Mouse (Mus musculus): ENCODE data around the gene Tep1. TPM values are rescaled to one million over a fixed set of nuclear protein-coding genes. Genes with fewer than 3 reads are reported as not detected.
"Not testable (repeated sequence)": the region's sequence is repeated elsewhere in the genome, so short reads cannot be mapped to it uniquely, and the experiment has no call there.

Tep1 gene
- polyA plus RNA-seq, 1 experiment from 2014 or later = 6.7 TPM

GRCm38 (mm10) chr14:50892541-50893459 is 22.4 kb upstream of the Tep1 start:
- Histone ChIP-seq H3K4me1 (peaks cover 10% of the 10 kb centered on the region), H3K4me3 (no peak overlapping the region), H3K9me3 (replicated peaks) (no peaks in the 10 kb centered on the region), H3K27ac (no peak overlapping the region), H3K27me3 (peaks cover 15% of the 10 kb centered on the region; the same call in 1 of the 2 replicates), H3K9ac (no peak overlapping the region), H3K36me3 (no peaks in the 10 kb centered on the region), H3K4me2 (replicated peaks) (no peak overlapping the region)
- 89% methylated on average over 22 of the region's 22 CpGs for WGBS
- no peak for ATAC-seq (ENCODE audit: low FRiP score)

GRCm38 (mm10) chr14:50892091-50892490 is 21.7 kb upstream of the Tep1 start:
- no peak overlapping the region for H3K27ac ChIP-seq
- ATAC-seq (ENCODE audit: low FRiP score) = no peak
- peaks cover 9% of the 10 kb centered on the region for H3K4me1 ChIP-seq
- H3K27me3 ChIP-seq = peaks cover 9% of the 10 kb centered on the region; the same call in 1 of the 2 replicates
- H3K36me3 ChIP-seq = no peaks in the 10 kb centered on the region
- no peak overlapping the region for H3K4me2 ChIP-seq (replicated peaks)
- 96% methylated on average over 7 of the region's 7 CpGs for WGBS
- H3K9me3 ChIP-seq (replicated peaks) = no peaks in the 10 kb centered on the region
- H3K9ac ChIP-seq = no peak overlapping the region
- no peak overlapping the region for H3K4me3 ChIP-seq

GRCm38 (mm10) chr14:50891621-50892020 is 21.3 kb upstream of the Tep1 start:
- Histone ChIP-seq H3K9ac (no peak overlapping the region), H3K4me2 (replicated peaks) (no peak overlapping the region), H3K4me1 (peaks cover 6% of the 10 kb centered on the region), H3K27me3 (0 out of 2 replicates have a peak, but pooled peaks cover 5% of the 10 kb centered on the region), H3K4me3 (no peak overlapping the region), H3K36me3 (no peaks in the 10 kb centered on the region), H3K27ac (no peak overlapping the region), H3K9me3 (replicated peaks) (no peaks in the 10 kb centered on the region)
- 93% methylated on average over 8 of the region's 8 CpGs for WGBS
- ATAC-seq (ENCODE audit: low FRiP score) = no peak

- no peak overlapping the region for H3K9ac ChIP-seq
- 91% methylated on average over 6 of the region's 6 CpGs for WGBS
- H3K36me3 ChIP-seq = no peaks in the 10 kb centered on the region
- no peaks in the 10 kb centered on the region for H3K27me3 ChIP-seq
- no peak overlapping the region for H3K27ac ChIP-seq
- no peaks in the 10 kb centered on the region for H3K9me3 ChIP-seq (replicated peaks)
- ATAC-seq (ENCODE audit: low FRiP score) = no peak
- no peak overlapping the region for H3K4me3 ChIP-seq
- no peaks in the 10 kb centered on the region for H3K4me1 ChIP-seq
- H3K4me2 ChIP-seq (replicated peaks) = no peak overlapping the region
Observed at GRCm38 (mm10) chr14:50876236-50876950, 6.0 kb upstream of the Tep1 start.

- Histone ChIP-seq H3K4me3 (no peak overlapping the region), H3K4me1 (peaks cover 2% of the 10 kb centered on the region; the same call in 1 of the 2 replicates), H3K9me3 (replicated peaks) (no peaks in the 10 kb centered on the region), H3K4me2 (replicated peaks) (no peak overlapping the region), H3K9ac (no peak overlapping the region), H3K36me3 (no peaks in the 10 kb centered on the region), H3K27ac (no peak overlapping the region), H3K27me3 (no peaks in the 10 kb centered on the region)
- 81% methylated on average over 6 of the region's 6 CpGs for WGBS
- ATAC-seq (ENCODE audit: low FRiP score) = no peak
Observed at GRCm38 (mm10) chr14:50875591-50876230, 5.4 kb upstream of the Tep1 start.

GRCm38 (mm10) chr14:50875175-50875574 is 4.8 kb upstream of the Tep1 start:
- 85% methylated on average over 3 of the region's 3 CpGs for WGBS
- no peaks in the 10 kb centered on the region for H3K36me3 ChIP-seq
- no peak overlapping the region for H3K4me3 ChIP-seq
- H3K27me3 ChIP-seq = no peaks in the 10 kb centered on the region
- no peaks in the 10 kb centered on the region for H3K9me3 ChIP-seq (replicated peaks)
- peaks cover 4% of the 10 kb centered on the region; the same call in 1 of the 2 replicates for H3K4me1 ChIP-seq
- H3K27ac ChIP-seq = no peak overlapping the region
- H3K4me2 ChIP-seq (replicated peaks) = no peak overlapping the region
- no peak overlapping the region for H3K9ac ChIP-seq
- no peak for ATAC-seq (ENCODE audit: low FRiP score)

GRCm38 (mm10) chr14:50871284-50871683 is 924 bp upstream of the Tep1 start:
- 86% methylated on average over 2 of the region's 2 CpGs for WGBS
- no peak for ATAC-seq (ENCODE audit: low FRiP score)
- Histone ChIP-seq H3K27ac (no peak overlapping the region), H3K4me2 (replicated peaks) (peak overlapping the region; percentile 68), H3K36me3 (no peaks in the 10 kb centered on the region), H3K9me3 (replicated peaks) (no peaks in the 10 kb centered on the region), H3K4me1 (peaks cover 4% of the 10 kb centered on the region; the same call in 1 of the 2 replicates), H3K4me3 (no peak overlapping the region), H3K9ac (no peak overlapping the region), H3K27me3 (no peaks in the 10 kb centered on the region)

- Histone ChIP-seq H3K36me3 (no peaks in the 10 kb centered on the region), H3K27ac (no peak overlapping the region), H3K9ac (peak overlapping the region; percentile 62), H3K9me3 (replicated peaks) (no peaks in the 10 kb centered on the region), H3K4me1 (peaks cover 4% of the 10 kb centered on the region; the same call in 1 of the 2 replicates), H3K4me3 (peak overlapping the region; percentile 51), H3K4me2 (replicated peaks) (peak overlapping the region; percentile 68), H3K27me3 (no peaks in the 10 kb centered on the region)
- ATAC-seq (ENCODE audit: low FRiP score) = peak; percentile 40
- 29% methylated on average over 5 of the region's 5 CpGs for WGBS
Observed at GRCm38 (mm10) chr14:50870805-50871143, 414 bp upstream of the Tep1 start.

GRCm38 (mm10) chr14:50868656-50869055 is 1.7 kb downstream of the Tep1 start:
- Histone ChIP-seq H3K27me3 (no peaks in the 10 kb centered on the region), H3K4me1 (peaks cover 4% of the 10 kb centered on the region; the same call in 1 of the 2 replicates), H3K4me2 (replicated peaks) (no peak overlapping the region), H3K9me3 (replicated peaks) (no peaks in the 10 kb centered on the region), H3K9ac (no peak overlapping the region), H3K4me3 (no peak overlapping the region), H3K27ac (no peak overlapping the region), H3K36me3 (no peaks in the 10 kb centered on the region)
- ATAC-seq (ENCODE audit: low FRiP score) = no peak
- 89% methylated on average over 5 of the region's 5 CpGs for WGBS

- peaks cover 4% of the 10 kb centered on the region; the same call in 1 of the 2 replicates for H3K4me1 ChIP-seq
- H3K27ac ChIP-seq = no peak overlapping the region
- H3K4me2 ChIP-seq (replicated peaks) = no peak overlapping the region
- no peaks in the 10 kb centered on the region for H3K27me3 ChIP-seq
- no peak overlapping the region for H3K4me3 ChIP-seq
- 81% methylated on average over 4 of the region's 4 CpGs for WGBS
- no peaks in the 10 kb centered on the region for H3K36me3 ChIP-seq
- no peaks in the 10 kb centered on the region for H3K9me3 ChIP-seq (replicated peaks)
- ATAC-seq (ENCODE audit: low FRiP score) = no peak
- H3K9ac ChIP-seq = no peak overlapping the region
Observed at GRCm38 (mm10) chr14:50868211-50868610, 2.1 kb downstream of the Tep1 start.

- Histone ChIP-seq H3K27ac (no peak overlapping the region), H3K4me3 (no peak overlapping the region), H3K27me3 (no peaks in the 10 kb centered on the region), H3K9me3 (replicated peaks) (no peaks in the 10 kb centered on the region), H3K36me3 (no peaks in the 10 kb centered on the region), H3K4me2 (replicated peaks) (no peak overlapping the region), H3K9ac (no peak overlapping the region), H3K4me1 (peaks cover 4% of the 10 kb centered on the region; the same call in 1 of the 2 replicates)
- no peak for ATAC-seq (ENCODE audit: low FRiP score)
- 95% methylated on average over 3 of the region's 3 CpGs for WGBS
Observed at GRCm38 (mm10) chr14:50866966-50867365, 3.4 kb downstream of the Tep1 start.

GRCm38 (mm10) chr14:50865005-50865404 is 5.4 kb downstream of the Tep1 start:
- H3K9ac ChIP-seq; H3K27ac ChIP-seq; H3K36me3 ChIP-seq; H3K4me3 ChIP-seq; H3K4me1 ChIP-seq; H3K27me3 ChIP-seq; H3K4me2 ChIP-seq (replicated peaks); H3K9me3 ChIP-seq (replicated peaks); ATAC-seq (ENCODE audit: low FRiP score): not testable (repeated sequence)
